Mouse (Mus musculus): ENCODE measurements around the gene Zdhhc7. TPM values are rescaled to one million over a fixed set of nuclear protein-coding genes. Genes with fewer than 3 reads are reported as not detected.
A peak's percentile ranks its signal among the peaks of the same experiment; 100 is the strongest.

The Zdhhc7 gene
- polyA plus RNA-seq, 1 experiment from 2014 or later, result 10.8 TPM

GRCm38 (mm10) chr8:120084783-120085182 lies 16.5 kb downstream of the Zdhhc7 start:
- H3K9me3 ChIP-seq (ENCODE audit: low read length), result no peaks in the 10 kb centered on the region
- peaks cover 63% of the 10 kb centered on the region for H3K36me3 ChIP-seq (replicated peaks; ENCODE audit: insufficient read depth, low read length)
- H3K9ac ChIP-seq (replicated peaks), result no peak overlapping the region
- TF ChIP-seq EP300 (IDR thresholded peaks at IDR 0.05; ENCODE audit: low read depth) (no peak), CTCF (IDR thresholded peaks at IDR 0.05; ENCODE audit: low read depth) (no peak)
- DNase-seq (no peak), ATAC-seq (no peak)
- no peak overlapping the region for H3K4me2 ChIP-seq (ENCODE audit: low read depth, low read length)
- WGBS (ENCODE audit: insufficient replicate concordance), result 83% methylated on average over 8 of the region's 8 CpGs
- H3K4me3 ChIP-seq (ENCODE audit: low read depth, low read length), result no peak overlapping the region
- H3K27ac ChIP-seq (ENCODE audit: low read depth), result no peak overlapping the region
- no peaks in the 10 kb centered on the region for H3K27me3 ChIP-seq (ENCODE audit: insufficient read depth, low read length)
- no peaks in the 10 kb centered on the region; the same call in 1 of the 2 replicates for H3K4me1 ChIP-seq (ENCODE audit: insufficient read depth)

GRCm38 (mm10) chr8:120083261-120083660 lies 18.0 kb downstream of the Zdhhc7 start:
- TF ChIP-seq CTCF (IDR thresholded peaks at IDR 0.05; ENCODE audit: low read depth) (no peak), EP300 (IDR thresholded peaks at IDR 0.05; ENCODE audit: low read depth) (no peak)
- no peaks in the 10 kb centered on the region for H3K9me3 ChIP-seq (ENCODE audit: low read length)
- H3K27ac ChIP-seq (ENCODE audit: low read depth), result no peak overlapping the region
- ATAC-seq (no peak), DNase-seq (no peak)
- no peak overlapping the region for H3K9ac ChIP-seq (replicated peaks)
- no peak overlapping the region for H3K4me2 ChIP-seq (ENCODE audit: low read depth, low read length)
- H3K4me1 ChIP-seq (ENCODE audit: insufficient read depth), result no peaks in the 10 kb centered on the region; the same call in 1 of the 2 replicates
- no peaks in the 10 kb centered on the region for H3K27me3 ChIP-seq (ENCODE audit: insufficient read depth, low read length)
- peaks cover 57% of the 10 kb centered on the region for H3K36me3 ChIP-seq (replicated peaks; ENCODE audit: insufficient read depth, low read length)
- no peak overlapping the region for H3K4me3 ChIP-seq (ENCODE audit: low read depth, low read length)
- WGBS (ENCODE audit: insufficient replicate concordance), result 86% methylated on average over 8 of the region's 8 CpGs

DNA sequence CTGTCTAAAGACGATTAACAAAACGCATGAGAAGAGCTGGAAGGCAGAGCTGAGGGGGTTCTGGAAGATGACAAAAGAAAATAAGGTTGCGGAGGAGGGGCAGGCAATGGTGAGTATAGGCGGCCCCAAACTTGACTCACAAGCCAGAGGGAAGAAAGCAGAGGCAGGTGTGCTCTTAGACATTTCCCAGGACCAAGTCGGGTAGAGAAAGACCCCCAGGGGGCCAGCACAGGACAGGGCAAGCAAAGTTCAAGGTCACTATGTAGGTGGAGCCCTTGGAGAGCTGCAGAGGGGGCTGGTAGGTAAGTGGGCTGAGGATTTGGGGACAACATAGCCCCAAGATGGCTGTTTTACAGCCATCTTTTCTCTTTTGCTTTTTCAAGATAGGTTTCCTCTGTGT lies 21.9 kb downstream of the Zdhhc7 start:
- Histone ChIP-seq H3K9ac (replicated peaks) (no peak overlapping the region), H3K27ac (ENCODE audit: low read depth) (no peak overlapping the region), H3K4me2 (ENCODE audit: low read depth, low read length) (no peak overlapping the region), H3K9me3 (ENCODE audit: low read length) (no peaks in the 10 kb centered on the region), H3K4me3 (ENCODE audit: low read depth, low read length) (no peak overlapping the region), H3K4me1 (ENCODE audit: insufficient read depth) (no peaks in the 10 kb centered on the region; the same call in 1 of the 2 replicates), H3K36me3 (replicated peaks; ENCODE audit: insufficient read depth, low read length) (peaks cover 21% of the 10 kb centered on the region), H3K27me3 (ENCODE audit: insufficient read depth, low read length) (no peaks in the 10 kb centered on the region)
- TF ChIP-seq CTCF (IDR thresholded peaks at IDR 0.05; ENCODE audit: low read depth) (no peak), EP300 (IDR thresholded peaks at IDR 0.05; ENCODE audit: low read depth) (no peak)
- 60% methylated on average over 5 of the region's 5 CpGs for WGBS (ENCODE audit: insufficient replicate concordance)
- DNase-seq, result no peak
- ATAC-seq, result no peak

GRCm38 (mm10) chr8:120078080-120078479 lies 23.2 kb downstream of the Zdhhc7 start:
- H3K36me3 ChIP-seq (replicated peaks; ENCODE audit: insufficient read depth, low read length), result peaks cover 13% of the 10 kb centered on the region
- H3K4me1 ChIP-seq (ENCODE audit: insufficient read depth), result no peaks in the 10 kb centered on the region; the same call in 1 of the 2 replicates
- ATAC-seq, result no peak
- no peak overlapping the region for H3K27ac ChIP-seq (ENCODE audit: low read depth)
- no peak overlapping the region for H3K4me2 ChIP-seq (ENCODE audit: low read depth, low read length)
- TF ChIP-seq CTCF (IDR thresholded peaks at IDR 0.05; ENCODE audit: low read depth) (peak; percentile 82), EP300 (IDR thresholded peaks at IDR 0.05; ENCODE audit: low read depth) (no peak)
- no peak overlapping the region for H3K9ac ChIP-seq (replicated peaks)
- DNase-seq, result peak; percentile 87
- no peaks in the 10 kb centered on the region for H3K27me3 ChIP-seq (ENCODE audit: insufficient read depth, low read length)
- H3K4me3 ChIP-seq (ENCODE audit: low read depth, low read length), result no peak overlapping the region
- H3K9me3 ChIP-seq (ENCODE audit: low read length), result no peaks in the 10 kb centered on the region
- 14% methylated on average over 10 of the region's 10 CpGs for WGBS (ENCODE audit: insufficient replicate concordance)

- Histone ChIP-seq H3K4me2 (ENCODE audit: low read depth, low read length) (no peak overlapping the region), H3K36me3 (replicated peaks; ENCODE audit: insufficient read depth, low read length) (no peaks in the 10 kb centered on the region), H3K27ac (ENCODE audit: low read depth) (no peak overlapping the region), H3K4me3 (ENCODE audit: low read depth, low read length) (no peak overlapping the region), H3K9ac (replicated peaks) (no peak overlapping the region), H3K9me3 (ENCODE audit: low read length) (no peaks in the 10 kb centered on the region), H3K27me3 (ENCODE audit: insufficient read depth, low read length) (no peaks in the 10 kb centered on the region), H3K4me1 (ENCODE audit: insufficient read depth) (no peaks in the 10 kb centered on the region)
- ATAC-seq, result no peak
- 68% methylated on average over 6 of the region's 6 CpGs for WGBS (ENCODE audit: insufficient replicate concordance)
- no peak for DNase-seq
- TF ChIP-seq CTCF (IDR thresholded peaks at IDR 0.05; ENCODE audit: low read depth), result no peak
- no peak for TF ChIP-seq EP300 (IDR thresholded peaks at IDR 0.05; ENCODE audit: low read depth)
Measured at GRCm38 (mm10) chr8:120075347-120075746, 25.9 kb downstream of the Zdhhc7 start.

- H3K27ac ChIP-seq (ENCODE audit: low read depth), result no peak overlapping the region
- no peak overlapping the region for H3K9ac ChIP-seq (replicated peaks)
- no peaks in the 10 kb centered on the region for H3K4me1 ChIP-seq (ENCODE audit: insufficient read depth)
- DNase-seq (no peak), ATAC-seq (no peak)
- WGBS (ENCODE audit: insufficient replicate concordance), result 62% methylated on average over 6 of the region's 6 CpGs
- H3K9me3 ChIP-seq (ENCODE audit: low read length), result no peaks in the 10 kb centered on the region
- no peak for TF ChIP-seq EP300 (IDR thresholded peaks at IDR 0.05; ENCODE audit: low read depth)
- no peak for TF ChIP-seq CTCF (IDR thresholded peaks at IDR 0.05; ENCODE audit: low read depth)
- H3K4me2 ChIP-seq (ENCODE audit: low read depth, low read length), result no peak overlapping the region
- H3K27me3 ChIP-seq (ENCODE audit: insufficient read depth, low read length), result no peaks in the 10 kb centered on the region
- H3K36me3 ChIP-seq (replicated peaks; ENCODE audit: insufficient read depth, low read length), result no peaks in the 10 kb centered on the region
- H3K4me3 ChIP-seq (ENCODE audit: low read depth, low read length), result no peak overlapping the region
Measured at GRCm38 (mm10) chr8:120074516-120074915, 26.8 kb downstream of the Zdhhc7 start.

GRCm38 (mm10) chr8:120072827-120073226 lies 28.5 kb downstream of the Zdhhc7 start:
- Histone ChIP-seq H3K4me3 (ENCODE audit: low read depth, low read length) (no peak overlapping the region), H3K9ac (replicated peaks) (no peak overlapping the region), H3K4me1 (ENCODE audit: insufficient read depth) (no peaks in the 10 kb centered on the region), H3K27ac (ENCODE audit: low read depth) (no peak overlapping the region), H3K4me2 (ENCODE audit: low read depth, low read length) (no peak overlapping the region), H3K9me3 (ENCODE audit: low read length) (no peaks in the 10 kb centered on the region), H3K36me3 (replicated peaks; ENCODE audit: insufficient read depth, low read length) (no peaks in the 10 kb centered on the region), H3K27me3 (ENCODE audit: insufficient read depth, low read length) (no peaks in the 10 kb centered on the region)
- no peak for ATAC-seq
- TF ChIP-seq CTCF (IDR thresholded peaks at IDR 0.05; ENCODE audit: low read depth), result no peak
- no peak for TF ChIP-seq EP300 (IDR thresholded peaks at IDR 0.05; ENCODE audit: low read depth)
- DNase-seq, result no peak
- WGBS (ENCODE audit: insufficient replicate concordance), result 78% methylated on average over 8 of the region's 8 CpGs

All from liver, postnatal 0 days (tissue).